Mouse (Mus musculus) cortical plate, adult 2 months (tissue): Measurements from ENCODE around the gene Tmem8. TPM values are rescaled to one million over a fixed set of nuclear protein-coding genes. Genes with fewer than 3 reads are reported as not detected.
"Not testable (repeated sequence)": the region's sequence is repeated elsewhere in the genome, so short reads cannot be mapped to it uniquely, and the experiment has no call there.

Experiments
- H3K27ac ChIP-seq: fragments of 200-500 bp; 2 replicates; pipeline ENCODE4 v1.5.1; 2012; ENCODE audit warnings: low read length, control low read depth, inconsistent platforms; ENCODE audit not compliant: insufficient read depth
- H3K4me1 ChIP-seq: fragments of 200-500 bp; 2 replicates; pipeline ENCODE4 v1.6.1; 2011; ENCODE audit warnings: low read length; ENCODE audit not compliant: control insufficient read depth, insufficient read depth
- H3K4me3 ChIP-seq: fragments of 200-500 bp; 2 replicates; pipeline ENCODE4 v1.5.1; 2011; ENCODE audit warnings: mild to moderate bottlenecking, low read length, control low read depth; ENCODE audit not compliant: insufficient read depth
- CTCF ChIP-seq: fragments of 200-500 bp; IDR thresholded peaks from 2 replicates; pipeline ENCODE4 v1.5.1; 2011; ENCODE audit warnings: mild to moderate bottlenecking, control low read depth, low read length; ENCODE audit not compliant: insufficient read depth; ENCODE audit errors: extremely low read depth
- POLR2A ChIP-seq: fragments of 200-500 bp; IDR thresholded peaks from 2 replicates; pipeline ENCODE4 v1.6.1; 2011; ENCODE audit warnings: mild to moderate bottlenecking, low read length, control low read depth; ENCODE audit not compliant: insufficient read depth; ENCODE audit errors: extremely low read depth
- polyA plus RNA-seq: library from polyadenylated mRNA; depleted of rRNA; stranded (reverse); fragments of >200 nt; gene quantifications from 2 replicates; pipeline ENCODE4 v1.2.3, GENCODE M21; 2012

Gene Tmem8
- polyA plus RNA-seq, 1 experiment, result 27.4 TPM

- Histone ChIP-seq H3K27ac (no peak overlapping the region), H3K4me1 (no peaks in the 10 kb centered on the region), H3K4me3 (no peak overlapping the region)
- TF ChIP-seq POLR2A (no peak), CTCF (no peak)
These were observed 2.9 kb upstream of the Tmem8 start for GRCm38 (mm10) chr17:26110156-26110555.

- Histone ChIP-seq H3K4me1 (no peaks in the 10 kb centered on the region), H3K27ac (no peak overlapping the region), H3K4me3 (no peak overlapping the region)
- TF ChIP-seq CTCF, result no peak
- no peak for TF ChIP-seq POLR2A
These were observed 2.1 kb upstream of the Tmem8 start for GRCm38 (mm10) chr17:26111024-26111423.

- TF ChIP-seq CTCF, result no peak
- no peak overlapping the region for H3K27ac ChIP-seq
- no peaks in the 10 kb centered on the region for H3K4me1 ChIP-seq
- no peak overlapping the region for H3K4me3 ChIP-seq
These were observed 1.4 kb upstream of the Tmem8 start for GRCm38 (mm10) chr17:26111722-26112121.

GRCm38 (mm10) chr17:26112751-26113150 is 348 bp upstream of the Tmem8 start:
- Histone ChIP-seq H3K27ac (no peak overlapping the region), H3K4me3 (peak overlapping the region; percentile 55), H3K4me1 (no peaks in the 10 kb centered on the region)
- no peak for TF ChIP-seq POLR2A
- no peak for TF ChIP-seq CTCF

GRCm38 (mm10) chr17:26114061-26114460 is 962 bp downstream of the Tmem8 start:
- H3K4me3 ChIP-seq, result peak overlapping the region; percentile 55
- no peak for TF ChIP-seq POLR2A
- TF ChIP-seq CTCF, result no peak
- no peaks in the 10 kb centered on the region for H3K4me1 ChIP-seq
- no peak overlapping the region for H3K27ac ChIP-seq

GRCm38 (mm10) chr17:26114461-26114860 is 1.4 kb downstream of the Tmem8 start:
- H3K27ac ChIP-seq, result not testable (repeated sequence)

GRCm38 (mm10) chr17:26115205-26115898 is 2.3 kb downstream of the Tmem8 start:
- H3K4me3 ChIP-seq, result no peak overlapping the region
- 0 out of 2 replicates have a peak, but pooled peaks cover 2% of the 10 kb centered on the region for H3K4me1 ChIP-seq
- TF ChIP-seq CTCF (no peak), POLR2A (no peak)
- H3K27ac ChIP-seq, result no peak overlapping the region

More at GRCm38 (mm10) chr17:26114461-26114860, 1.4 kb downstream of the Tmem8 start:
- H3K4me1 ChIP-seq, H3K4me3 ChIP-seq: not testable (repeated sequence)

- H3K27ac ChIP-seq, result no peak overlapping the region
- H3K4me3 ChIP-seq, result no peak overlapping the region
- TF ChIP-seq CTCF, result no peak
- TF ChIP-seq POLR2A, result no peak
- H3K4me1 ChIP-seq, result 0 out of 2 replicates have a peak, but pooled peaks cover 2% of the 10 kb centered on the region
These were observed 2.9 kb downstream of the Tmem8 start for GRCm38 (mm10) chr17:26115956-26116487.

- 0 out of 2 replicates have a peak, but pooled peaks cover 2% of the 10 kb centered on the region for H3K4me1 ChIP-seq
- TF ChIP-seq CTCF (no peak), POLR2A (no peak)
- H3K4me3 ChIP-seq, result no peak overlapping the region
- no peak overlapping the region for H3K27ac ChIP-seq
These were observed 3.6 kb downstream of the Tmem8 start for GRCm38 (mm10) chr17:26116503-26117258.
